Mouse (Mus musculus): ENCODE measurements at regions not wholly inside any gene's neighbourhood (a gene's known extent, or its start where the extent isn't known, plus 50 kb on each side); places are given as distances from the start of the nearest gene placed in this dataset.

GRCm38 (mm10) chr9:61829736-61830135 lies 84.6 kb downstream of the Rplp1 start:
- H3K36me3 ChIP-seq (ENCODE audit: control insufficient read depth, insufficient read depth, low read length): no peaks in the 10 kb centered on the region
- no peak overlapping the region for H3K4me3 ChIP-seq (ENCODE audit: low read depth, low read length)
- TF ChIP-seq CTCF (IDR thresholded peaks at IDR 0.05; ENCODE audit: low read depth) (no peak), EP300 (optimal IDR thresholded peaks at IDR 0.05) (no peak)
- H3K27ac ChIP-seq (replicated peaks): no peak overlapping the region
- ATAC-seq (ENCODE audit: low FRiP score, low TSS enrichment) (no peak), DNase-seq (ENCODE audit: low spot score) (no peak)
- H3K9me3 ChIP-seq (ENCODE audit: control insufficient read depth, low read length): no peaks in the 10 kb centered on the region
- 86% methylated on average over 8 of the region's 8 CpGs for WGBS
- H3K4me1 ChIP-seq (replicated peaks; ENCODE audit: control insufficient read depth, insufficient read depth): no peaks in the 10 kb centered on the region
- no peaks in the 10 kb centered on the region for H3K27me3 ChIP-seq (ENCODE audit: control insufficient read depth, insufficient read depth, low read length)
- no peak overlapping the region for H3K4me2 ChIP-seq (replicated peaks; ENCODE audit: low read depth)
- H3K9ac ChIP-seq (ENCODE audit: low read length): no peak overlapping the region

GRCm38 (mm10) chr9:61829301-61829700 lies 85.0 kb downstream of the Rplp1 start:
- DNase-seq (ENCODE audit: low spot score) (no peak), ATAC-seq (ENCODE audit: low FRiP score, low TSS enrichment) (no peak)
- no peak overlapping the region for H3K27ac ChIP-seq (replicated peaks)
- H3K4me2 ChIP-seq (replicated peaks; ENCODE audit: low read depth): no peak overlapping the region
- H3K9me3 ChIP-seq (ENCODE audit: control insufficient read depth, low read length): no peaks in the 10 kb centered on the region
- H3K9ac ChIP-seq (ENCODE audit: low read length): no peak overlapping the region
- TF ChIP-seq CTCF (IDR thresholded peaks at IDR 0.05; ENCODE audit: low read depth): no peak
- TF ChIP-seq EP300 (optimal IDR thresholded peaks at IDR 0.05): no peak
- H3K36me3 ChIP-seq (ENCODE audit: control insufficient read depth, insufficient read depth, low read length): no peaks in the 10 kb centered on the region
- H3K27me3 ChIP-seq (ENCODE audit: control insufficient read depth, insufficient read depth, low read length): no peaks in the 10 kb centered on the region
- H3K4me1 ChIP-seq (replicated peaks; ENCODE audit: control insufficient read depth, insufficient read depth): no peaks in the 10 kb centered on the region
- 85% methylated on average over 3 of the region's 3 CpGs for WGBS
- no peak overlapping the region for H3K4me3 ChIP-seq (ENCODE audit: low read depth, low read length)

DNA sequence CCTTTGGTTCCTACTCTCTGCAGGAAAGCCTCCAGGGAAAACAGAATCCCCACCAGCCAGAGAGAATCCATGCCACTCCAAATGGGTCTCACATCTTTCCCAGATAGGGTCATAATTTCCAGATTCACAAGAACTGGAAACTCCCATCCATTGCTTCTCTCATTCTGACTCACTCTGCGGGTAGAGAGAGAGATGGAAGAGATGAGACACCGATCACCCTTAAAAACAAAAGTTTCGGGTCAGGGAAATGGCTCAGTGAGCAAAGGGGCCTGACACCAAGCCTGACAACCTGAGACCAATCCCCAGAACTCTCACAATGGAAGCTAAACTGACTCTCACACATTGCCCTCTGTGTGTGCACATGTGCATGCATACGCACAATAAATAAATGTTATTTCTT lies 86.6 kb downstream of the Rplp1 start:
- H3K4me1 ChIP-seq (replicated peaks; ENCODE audit: control insufficient read depth, insufficient read depth): no peaks in the 10 kb centered on the region
- WGBS: 90% methylated on average over 4 of the region's 4 CpGs
- ATAC-seq (ENCODE audit: low FRiP score, low TSS enrichment): no peak
- H3K9me3 ChIP-seq (ENCODE audit: control insufficient read depth, low read length): no peaks in the 10 kb centered on the region
- H3K36me3 ChIP-seq (ENCODE audit: control insufficient read depth, insufficient read depth, low read length): no peaks in the 10 kb centered on the region
- no peak overlapping the region for H3K4me2 ChIP-seq (replicated peaks; ENCODE audit: low read depth)
- no peaks in the 10 kb centered on the region for H3K27me3 ChIP-seq (ENCODE audit: control insufficient read depth, insufficient read depth, low read length)
- H3K4me3 ChIP-seq (ENCODE audit: low read depth, low read length): no peak overlapping the region
- DNase-seq (ENCODE audit: low spot score): no peak
- no peak for TF ChIP-seq EP300 (optimal IDR thresholded peaks at IDR 0.05)
- TF ChIP-seq CTCF (IDR thresholded peaks at IDR 0.05; ENCODE audit: low read depth): no peak
- H3K27ac ChIP-seq (replicated peaks): no peak overlapping the region
- H3K9ac ChIP-seq (ENCODE audit: low read length): no peak overlapping the region

DNA sequence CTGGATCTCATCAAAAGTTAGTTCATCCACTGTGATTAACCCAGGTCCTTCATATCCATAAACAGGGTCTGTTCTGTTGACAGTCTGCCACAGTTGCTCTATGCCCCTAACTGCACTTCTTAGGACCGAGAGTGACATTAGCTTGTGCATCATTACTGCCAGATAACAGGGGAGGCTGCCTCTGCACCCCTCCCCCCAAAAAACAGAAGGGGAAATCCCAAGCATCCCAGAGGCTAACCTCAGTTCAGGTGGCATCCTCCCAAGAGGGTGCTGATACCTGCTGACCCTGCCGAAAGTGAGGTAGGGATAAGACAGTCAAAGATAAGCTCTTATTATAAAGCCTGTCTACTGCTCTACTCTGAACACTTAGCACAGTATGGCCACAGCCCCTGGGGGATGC lies 87.3 kb downstream of the Rplp1 start:
- DNase-seq (ENCODE audit: low spot score) (no peak), ATAC-seq (ENCODE audit: low FRiP score, low TSS enrichment) (no peak)
- Histone ChIP-seq H3K9me3 (ENCODE audit: control insufficient read depth, low read length) (no peaks in the 10 kb centered on the region), H3K4me2 (replicated peaks; ENCODE audit: low read depth) (no peak overlapping the region), H3K27me3 (ENCODE audit: control insufficient read depth, insufficient read depth, low read length) (no peaks in the 10 kb centered on the region), H3K4me1 (replicated peaks; ENCODE audit: control insufficient read depth, insufficient read depth) (no peaks in the 10 kb centered on the region), H3K36me3 (ENCODE audit: control insufficient read depth, insufficient read depth, low read length) (no peaks in the 10 kb centered on the region), H3K27ac (replicated peaks) (no peak overlapping the region), H3K4me3 (ENCODE audit: low read depth, low read length) (no peak overlapping the region), H3K9ac (ENCODE audit: low read length) (no peak overlapping the region)
- TF ChIP-seq EP300 (optimal IDR thresholded peaks at IDR 0.05): no peak
- no peak for TF ChIP-seq CTCF (IDR thresholded peaks at IDR 0.05; ENCODE audit: low read depth)
- WGBS: 76% methylated on average over 2 of the region's 2 CpGs

GRCm38 (mm10) chr9:61826415-61826814 lies 87.9 kb downstream of the Rplp1 start:
- TF ChIP-seq CTCF (IDR thresholded peaks at IDR 0.05; ENCODE audit: low read depth) (no peak), EP300 (optimal IDR thresholded peaks at IDR 0.05) (no peak)

DNA sequence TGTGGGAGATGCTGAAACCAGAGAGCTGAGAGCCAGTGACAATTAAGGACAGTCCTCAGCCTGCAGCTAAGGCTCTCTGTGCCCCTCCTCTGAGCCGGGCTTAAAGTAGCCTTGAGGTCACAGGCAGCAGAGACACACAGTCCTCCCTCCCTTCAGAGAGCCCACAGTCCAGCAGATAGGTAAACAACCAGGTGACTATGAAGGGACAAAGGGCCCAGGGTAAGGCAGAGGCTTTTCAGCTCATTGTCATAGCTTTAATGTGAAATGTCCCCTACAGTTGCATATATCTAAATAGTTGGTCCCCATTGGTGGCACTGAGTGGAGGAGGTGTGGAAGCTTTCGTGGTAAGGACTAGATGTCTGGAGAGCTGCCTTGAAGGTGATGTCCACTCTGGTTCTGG lies 88.5 kb downstream of the Rplp1 start:
- H3K27ac ChIP-seq (replicated peaks): no peak overlapping the region
- H3K36me3 ChIP-seq (ENCODE audit: control insufficient read depth, insufficient read depth, low read length): no peaks in the 10 kb centered on the region
- no peak for TF ChIP-seq CTCF (IDR thresholded peaks at IDR 0.05; ENCODE audit: low read depth)
- TF ChIP-seq EP300 (optimal IDR thresholded peaks at IDR 0.05): no peak
- 73% methylated on average over 2 of the region's 2 CpGs for WGBS
- DNase-seq (ENCODE audit: low spot score) (no peak), ATAC-seq (ENCODE audit: low FRiP score, low TSS enrichment) (no peak)
- H3K4me2 ChIP-seq (replicated peaks; ENCODE audit: low read depth): no peak overlapping the region
- no peaks in the 10 kb centered on the region for H3K9me3 ChIP-seq (ENCODE audit: control insufficient read depth, low read length)
- no peaks in the 10 kb centered on the region for H3K4me1 ChIP-seq (replicated peaks; ENCODE audit: control insufficient read depth, insufficient read depth)
- no peaks in the 10 kb centered on the region for H3K27me3 ChIP-seq (ENCODE audit: control insufficient read depth, insufficient read depth, low read length)
- no peak overlapping the region for H3K4me3 ChIP-seq (ENCODE audit: low read depth, low read length)
- no peak overlapping the region for H3K9ac ChIP-seq (ENCODE audit: low read length)

More at GRCm38 (mm10) chr9:61826415-61826814, 87.9 kb downstream of the Rplp1 start:
- Histone ChIP-seq H3K36me3 (ENCODE audit: control insufficient read depth, insufficient read depth, low read length) (no peaks in the 10 kb centered on the region), H3K4me3 (ENCODE audit: low read depth, low read length) (no peak overlapping the region), H3K27me3 (ENCODE audit: control insufficient read depth, insufficient read depth, low read length) (no peaks in the 10 kb centered on the region), H3K9ac (ENCODE audit: low read length) (no peak overlapping the region), H3K4me2 (replicated peaks; ENCODE audit: low read depth) (no peak overlapping the region), H3K4me1 (replicated peaks; ENCODE audit: control insufficient read depth, insufficient read depth) (no peaks in the 10 kb centered on the region), H3K9me3 (ENCODE audit: control insufficient read depth, low read length) (no peaks in the 10 kb centered on the region), H3K27ac (replicated peaks) (no peak overlapping the region)
- DNase-seq (ENCODE audit: low spot score) (no peak), ATAC-seq (ENCODE audit: low FRiP score, low TSS enrichment) (no peak)
- 70% methylated on average over 3 of the region's 3 CpGs for WGBS

Data from stomach, postnatal 0 days (tissue).